In genomic region chr15:82969206-82969721, GRCm38 (mm10) we compare ENCODE assay signal across 9 mouse cellular contexts. TPM values are rescaled to one million over a fixed set of nuclear protein-coding genes. Genes with fewer than 3 reads are reported as not detected.
DNase-seq lines count a peak whose midpoint lies in the region; ATAC-seq and TF ChIP-seq lines count a peak whose summit lies in the region.
"Had no signal": no experiment of that assay in that cellular context is flagged by ENCODE, and none has a peak within 500 bp of the region (broad histone marks: within the 10 kb centered on the region; RNA-seq: fewer than 3 reads in every experiment).

No protein-coding gene starts in this region.

- H3K9me3 ChIP-seq in limb, embryonic 14.5 days (ENCODE audit: control insufficient read depth, low read length) = no peaks in the 10 kb centered on the region

- H3K36me3 ChIP-seq in limb, embryonic 14.5 days (ENCODE audit: control insufficient read depth, insufficient read depth, low read length) = no peaks in the 10 kb centered on the region

- WGBS in limb, embryonic 14.5 days = 17% methylated on average over 5 of the region's 6 CpGs

- no peak for TF ChIP-seq POLR2A in limb, embryonic 14.5 days (IDR thresholded peaks at IDR 0.05; ENCODE audit: borderline replicate concordance, extremely low read depth, insufficient read depth, insufficient read length)

- ATAC-seq in limb, embryonic 14.5 days (ENCODE audit: low FRiP score, low read depth) = peak; percentile 69; the same call in 1 of the 2 replicates

- H3K9ac ChIP-seq in limb, embryonic 14.5 days (ENCODE audit: low read depth, low read length, severe bottlenecking) = no peak overlapping the region

- H3K4me3 ChIP-seq in limb, embryonic 14.5 days (replicated peaks; ENCODE audit: low read length) = no peak overlapping the region

- peak overlapping the region; percentile 42; the same call in 1 of the 2 replicates for H3K4me2 ChIP-seq in limb, embryonic 14.5 days (replicated peaks; ENCODE audit: low read depth, low read length, severe bottlenecking)

- H3K27me3 ChIP-seq in limb, embryonic 14.5 days (ENCODE audit: control insufficient read depth, insufficient read depth, low read length) = no peaks in the 10 kb centered on the region

- peak overlapping the region; percentile 9; the same call in 1 of the 2 replicates for H3K27ac ChIP-seq in limb, embryonic 14.5 days (replicated peaks; ENCODE audit: low read depth, low read length)

- DNase-seq in adrenal gland, postnatal 25 days = peak; percentile 30
- DNase-seq in adrenal gland, postnatal 10 days = no peak
- peak; percentile 26 for DNase-seq in thymus, postnatal 25 days
- no peak for DNase-seq in thymus, postnatal 10 days (ENCODE audit: low spot score in 2 of 2)
- no peak for DNase-seq in limb, embryonic 14.5 days (ENCODE audit: low spot score)
- no peak for DNase-seq in frontal cortex, adult 2 months (ENCODE audit: extremely low spot score in 1 of 2, low spot score in 1 of 2)
- DNase-seq in embryo, embryonic 9.5 days (ENCODE audit: extremely low spot score) = no peak
- DNase-seq in gastrocnemius, postnatal 25 days = no peak
- DNase-seq: heart, adult 18-20 months had no signal

- H3K4me1 ChIP-seq in limb, embryonic 14.5 days (ENCODE audit: control insufficient read depth, insufficient read depth, low read length) = peaks cover 28% of the 10 kb centered on the region

RNA-seq across cellular contexts. Expression of gene Tcf20, which starts 18.4 kb away (rescaled TPM):
- 87.9 and 103 TPM in 2 replicates for total RNA-seq in adrenal gland, postnatal 25 days (2021)
- 10 to 100 TPM; 70.8 to 71.5 TPM for total RNA-seq in adrenal gland, postnatal 10 days (2021)
- polyA plus RNA-seq in limb, embryonic 14.5 days (2012; rRNA removed) = 28.9 and 29.2 TPM in 2 replicates
- 14.6 and 16.3 TPM in 2 replicates for polyA plus RNA-seq in limb, embryonic 14.5 days (2014; fragmentation: Nextera tagmentation; extraction: Ambion mirVana)
- polyA plus RNA-seq in frontal cortex, adult 2 months (2012; rRNA removed) = 31.3 and 38.3 TPM in 2 replicates
- total RNA-seq in gastrocnemius, postnatal 25 days (2021) = 10 to 100 TPM; 24.4 to 25.5 TPM

Comparison
In these comparisons a context has a peak if more than half of its experiments do, and no peak if none do; other contexts are left out.
1. DNase-seq: peak in adrenal gland, postnatal 25 days (single experiment) and thymus, postnatal 25 days (single experiment); none in adrenal gland, postnatal 10 days (single experiment), thymus, postnatal 10 days (0 of 2), limb, embryonic 14.5 days (single experiment), frontal cortex, adult 2 months (0 of 2), embryo, embryonic 9.5 days (single experiment) and gastrocnemius, postnatal 25 days (single experiment).